Mouse (Mus musculus) megakaryocyte-erythroid progenitor cell, adult 5-6 weeks (primary cell): ENCODE data around the gene Alg9. TPM values are rescaled to one million over a fixed set of nuclear protein-coding genes. Genes with fewer than 3 reads are reported as not detected.

Source experiments
- ATAC-seq: replicated peaks from 2 replicates; pipeline ENCODE4 v1.8.0; 2016; ENCODE audit warnings: mild to moderate bottlenecking, inconsistent platforms; ENCODE audit not compliant: severe bottlenecking, poor library complexity, low FRiP score, low TSS enrichment
- total RNA-seq, 2 experiments: library from RNA; stranded (forward) in 1 of 2; stranded (reverse) in 1 of 2; fragments of 200-1000, 215-1000 nt in 1 of 2; fragments of >200 nt in 1 of 2; fragmentation: Nextera tagmentation in 1 of 2; gene quantifications; 2 replicates each; pipeline ENCODE4 v1.2.3; 2014 to 2017

Alg9 gene
- total RNA-seq (2014; fragmentation: Nextera tagmentation), result 25.0 and 36.0 TPM in 2 replicates
- total RNA-seq (2017), result 19.5 and 24.5 TPM in 2 replicates

- peak; percentile 60 for ATAC-seq
These were observed at the start of gene Alg9, which contains the start of gene 1110032A03Rik for GRCm38 (mm10) chr9:50774991-50775612. TSS of gene Alg9 (plus strand) at chr9:50775019. TSS of gene 1110032A03Rik (minus strand) at chr9:50775520.

GRCm38 (mm10) chr9:50725921-50726590 is 48.8 kb upstream of the Alg9 start:
- ATAC-seq, result no peak

DNA sequence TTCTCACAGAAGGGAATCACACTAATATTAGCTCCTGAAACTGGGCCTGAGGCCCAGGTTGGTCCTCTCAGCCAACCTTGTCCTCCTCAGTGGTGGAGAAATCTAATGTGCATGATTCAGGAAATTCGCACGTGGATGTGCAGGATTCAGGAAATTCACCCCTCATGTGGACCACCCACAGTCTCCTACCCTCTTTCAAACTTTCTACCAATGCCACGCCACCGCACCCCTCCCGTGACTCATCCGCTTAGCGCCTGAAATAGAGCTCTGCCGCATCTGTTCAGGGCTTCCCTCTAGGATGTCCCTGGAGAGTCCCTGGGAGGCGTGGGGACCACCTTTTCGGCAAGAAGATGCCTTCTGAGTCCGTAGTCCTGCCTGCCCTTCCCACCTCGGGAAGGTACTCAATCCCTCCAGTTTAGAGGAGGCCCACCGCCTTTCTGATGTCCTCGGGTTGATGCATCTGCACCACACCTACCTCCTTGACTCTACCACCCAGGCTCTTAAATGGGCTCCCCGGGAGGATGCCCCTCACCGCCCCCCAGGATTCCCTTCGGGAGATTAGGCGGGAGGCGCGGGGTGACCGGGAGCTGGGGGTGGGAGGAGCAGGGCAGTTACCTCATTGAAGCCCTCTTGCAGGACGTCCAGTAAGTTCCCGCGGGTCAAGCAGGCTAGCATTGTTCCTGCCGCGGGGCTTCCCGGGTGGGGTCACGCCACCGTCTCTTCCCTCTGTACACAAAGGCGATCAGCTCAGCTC is 47.5 kb upstream of the Alg9 start:
- no peak for ATAC-seq

DNA sequence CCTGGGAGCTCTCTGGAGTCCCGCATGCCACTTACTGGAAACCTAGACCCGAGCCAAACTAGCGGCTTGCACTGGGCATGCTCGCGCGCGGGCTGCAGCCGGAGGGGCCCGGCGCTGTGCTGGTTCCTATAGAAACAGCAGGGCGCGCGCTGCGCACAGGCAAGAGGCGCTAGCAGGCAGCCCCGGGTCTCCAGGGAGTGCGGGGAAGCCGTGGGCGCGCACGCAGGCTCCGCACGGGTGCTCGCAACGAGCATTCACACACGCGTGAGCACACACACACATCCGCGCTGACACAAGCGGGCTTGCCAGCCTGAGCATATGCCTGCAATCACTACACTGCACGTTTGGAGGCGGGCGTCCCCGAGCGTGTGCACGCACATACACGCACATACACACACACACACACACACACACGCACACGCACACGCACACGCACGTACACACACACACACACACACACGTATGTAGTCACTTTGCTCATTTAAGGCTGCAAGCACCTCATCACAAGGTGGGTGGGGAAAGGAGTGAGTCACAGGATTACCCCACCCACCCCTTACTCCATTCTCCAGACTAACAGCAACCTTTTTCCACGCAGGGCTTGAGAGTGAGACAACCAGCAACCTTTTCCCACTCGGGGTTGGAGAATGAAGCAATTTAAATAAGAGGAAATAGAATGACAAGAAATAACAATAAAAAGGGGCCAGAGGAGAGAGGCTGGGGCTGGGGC is 46.7 kb upstream of the Alg9 start:
- no peak; the same call in 1 of the 2 replicates for ATAC-seq

DNA sequence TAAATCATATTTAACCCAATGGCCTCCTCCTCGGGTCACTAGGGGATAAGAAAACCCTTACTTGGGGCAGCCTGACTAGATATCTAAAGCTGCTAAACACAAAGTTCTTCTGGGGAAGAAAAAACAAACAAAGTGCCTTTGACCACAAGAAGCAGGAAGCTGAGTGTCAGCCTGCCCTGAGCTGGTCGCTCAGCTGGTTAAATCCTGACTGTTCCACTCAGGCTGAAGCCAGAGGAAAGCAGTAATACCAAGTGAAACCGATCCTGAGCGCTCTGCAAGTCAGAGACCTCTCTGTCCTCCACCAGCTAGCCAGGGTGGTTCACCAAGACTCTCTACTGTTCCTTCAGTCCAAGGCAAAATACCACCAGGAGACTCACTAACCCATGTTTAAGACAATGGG is 45.2 kb upstream of the Alg9 start:
- no peak for ATAC-seq

DNA sequence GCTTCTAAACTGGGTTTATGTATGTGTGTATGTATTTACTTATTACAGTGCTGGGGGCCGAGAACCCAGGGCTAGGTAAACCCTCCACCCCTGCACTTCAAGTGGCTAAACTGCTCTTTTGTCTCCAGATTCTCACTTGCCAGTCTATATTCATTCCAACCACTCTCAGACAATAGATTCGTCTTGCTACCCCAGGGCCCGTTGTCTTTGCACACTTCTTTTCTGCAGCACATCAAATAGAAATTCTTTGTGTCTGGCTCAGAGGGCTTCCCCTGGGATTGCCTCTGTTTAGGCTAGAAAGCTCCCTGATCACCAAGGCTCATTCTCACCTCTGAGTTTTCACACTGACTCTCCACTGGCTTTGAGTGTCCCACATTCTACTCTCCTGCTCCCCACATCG is 42.3 kb upstream of the Alg9 start:
- ATAC-seq, result no peak

GRCm38 (mm10) chr9:50734989-50735388 is 39.8 kb upstream of the Alg9 start:
- no peak for ATAC-seq

DNA sequence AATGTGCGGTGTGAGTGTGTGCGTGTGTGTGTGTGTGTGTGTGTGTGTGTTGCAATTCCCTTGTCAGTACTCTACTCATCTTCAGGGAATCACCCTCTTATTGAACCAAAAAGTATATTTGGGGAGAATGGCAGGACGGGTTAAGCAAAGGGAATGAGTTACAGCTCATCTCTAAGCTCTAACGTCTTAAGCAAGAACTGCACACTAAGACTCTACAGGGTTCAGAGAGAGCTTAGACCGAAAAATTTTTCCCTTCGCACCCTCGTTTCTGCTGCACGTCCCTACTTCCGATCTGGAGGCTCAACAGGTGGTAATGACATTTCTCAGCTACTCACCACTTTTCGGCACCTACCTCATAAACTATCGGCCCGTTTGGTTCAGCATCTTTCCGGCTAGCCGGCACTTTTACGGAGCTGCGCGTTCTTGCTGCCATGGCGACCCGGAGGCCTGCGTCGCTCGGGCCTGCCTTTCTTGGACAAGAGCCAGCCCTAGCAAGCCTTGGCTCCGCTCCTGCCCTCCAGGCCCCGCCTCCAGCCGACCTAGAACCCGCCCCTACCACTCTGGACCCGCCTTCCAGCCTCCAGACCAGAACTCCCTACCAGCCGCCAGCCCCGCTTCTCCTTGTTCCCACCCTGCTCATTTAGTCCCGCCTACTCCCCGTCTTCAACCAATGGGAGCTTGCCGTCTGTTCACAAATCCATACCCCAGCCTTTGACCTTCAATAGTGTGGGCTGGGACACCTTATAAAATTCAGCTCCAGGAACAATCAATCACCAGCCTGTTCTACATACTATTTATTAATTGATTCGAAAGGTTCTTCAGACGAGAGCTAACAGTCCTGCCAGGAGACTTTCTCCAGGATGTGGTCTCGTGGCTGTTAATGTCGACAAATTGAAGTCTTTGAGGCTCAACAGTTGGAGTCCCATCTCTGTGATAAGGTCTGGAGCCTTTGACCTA is 35.6 kb upstream of the Alg9 start, which contains the start of gene Dixdc1:
Gene Dixdc1, minus strand, starts transcription at position 604 of the 957 bp plus-strand sequence.
- peak; percentile 99 for ATAC-seq

DNA sequence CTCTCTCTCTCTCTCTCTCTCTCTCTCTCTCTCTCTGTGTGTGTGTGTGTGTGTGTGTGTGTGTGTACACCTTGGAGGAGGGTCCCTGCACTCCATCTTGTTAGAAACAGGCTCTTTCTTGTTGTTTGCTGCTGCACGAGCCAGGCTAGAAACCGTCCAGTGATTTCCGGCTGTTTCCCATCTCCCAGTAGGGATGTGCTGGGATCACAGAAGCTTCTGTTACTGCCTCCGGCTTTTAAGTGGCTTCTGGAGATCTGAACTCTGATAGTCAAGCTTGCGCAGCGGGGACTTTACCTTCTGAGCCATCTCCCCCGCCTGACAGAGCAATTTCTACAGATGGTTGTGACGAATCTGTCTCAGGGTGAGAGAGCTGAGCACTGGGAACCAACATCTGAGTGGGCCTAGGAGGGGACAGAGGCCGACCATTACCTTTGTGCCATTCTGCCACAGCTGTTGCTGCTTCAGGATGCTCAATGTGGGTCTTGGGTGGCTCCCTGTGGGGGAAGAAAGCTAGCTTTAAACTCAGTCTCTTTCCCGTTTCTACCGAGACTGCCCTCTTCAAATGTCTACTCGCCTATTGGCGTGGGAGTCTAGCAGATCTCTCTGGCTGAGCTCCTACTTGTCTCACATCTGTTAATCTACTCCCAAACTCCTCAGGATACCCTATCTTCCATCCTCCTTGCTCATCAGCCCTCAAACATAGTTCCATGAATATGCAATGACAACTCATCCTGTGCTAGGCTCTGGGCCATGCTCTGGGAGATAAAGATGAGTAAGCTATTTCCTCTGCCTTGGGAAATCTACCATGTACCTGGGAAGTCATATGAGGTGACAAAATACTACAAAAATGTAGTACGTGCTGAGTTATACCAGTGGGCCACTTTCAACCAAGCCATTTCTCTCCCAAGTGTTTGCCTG is 33.7 kb upstream of the Alg9 start:
- no peak for ATAC-seq

DNA sequence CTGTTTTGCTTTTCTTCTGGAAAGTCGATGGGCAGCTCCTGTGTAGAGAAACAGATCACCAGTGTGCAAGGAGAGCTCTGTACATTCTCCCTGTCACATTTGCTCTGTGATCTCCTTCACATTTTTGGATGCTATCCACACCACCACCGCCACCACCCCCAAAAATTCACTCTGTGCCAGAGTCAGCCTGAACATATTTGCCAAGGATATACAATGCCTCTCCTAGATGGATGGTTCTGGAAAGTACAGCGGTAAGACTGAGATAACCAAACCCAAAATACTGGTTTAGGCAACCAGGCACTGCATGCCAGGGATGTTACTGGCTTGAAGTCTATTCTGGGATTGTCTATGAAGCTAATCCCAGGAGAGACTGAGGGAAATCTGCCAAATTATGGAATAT is 32.6 kb upstream of the Alg9 start:
- ATAC-seq, result no peak

DNA sequence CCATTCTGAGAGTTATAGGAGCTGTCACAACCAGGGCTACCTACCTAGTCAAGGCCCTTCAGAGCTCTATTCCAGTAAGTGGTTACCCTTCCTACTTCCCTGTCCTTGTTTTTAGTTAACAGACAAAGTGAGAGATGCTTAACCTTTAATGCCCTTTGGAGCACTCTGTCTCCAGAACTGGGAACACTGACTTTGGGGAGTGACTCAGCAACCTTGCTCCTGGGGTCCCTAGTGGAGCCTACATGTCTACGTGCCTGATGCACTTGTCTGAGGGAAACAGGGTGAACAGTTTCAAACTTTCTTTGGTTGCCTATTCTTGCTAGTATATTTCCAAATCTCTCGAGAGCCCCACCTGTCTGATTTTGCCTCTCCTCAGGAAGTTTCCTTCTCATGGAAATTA is 32.1 kb upstream of the Alg9 start:
- no peak for ATAC-seq

DNA sequence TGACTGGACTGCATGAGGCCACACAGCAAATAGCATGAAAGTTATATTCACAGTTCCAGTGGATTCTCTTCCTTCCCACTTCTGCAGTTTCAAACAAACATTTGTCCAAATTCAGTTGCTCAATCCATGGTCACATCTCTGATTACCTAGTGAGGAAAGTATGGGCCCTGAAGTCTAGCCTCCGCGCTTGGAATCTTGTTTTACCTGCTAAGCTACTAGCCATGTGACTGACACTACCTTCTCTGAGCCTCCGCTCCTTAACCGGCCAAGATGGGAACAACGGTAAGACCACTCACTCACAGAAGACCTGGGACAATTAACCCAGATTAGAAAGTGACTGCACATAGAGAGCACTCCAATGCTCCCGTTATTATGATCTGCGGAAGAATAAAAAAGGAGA is 29.0 kb upstream of the Alg9 start:
- no peak for ATAC-seq

DNA sequence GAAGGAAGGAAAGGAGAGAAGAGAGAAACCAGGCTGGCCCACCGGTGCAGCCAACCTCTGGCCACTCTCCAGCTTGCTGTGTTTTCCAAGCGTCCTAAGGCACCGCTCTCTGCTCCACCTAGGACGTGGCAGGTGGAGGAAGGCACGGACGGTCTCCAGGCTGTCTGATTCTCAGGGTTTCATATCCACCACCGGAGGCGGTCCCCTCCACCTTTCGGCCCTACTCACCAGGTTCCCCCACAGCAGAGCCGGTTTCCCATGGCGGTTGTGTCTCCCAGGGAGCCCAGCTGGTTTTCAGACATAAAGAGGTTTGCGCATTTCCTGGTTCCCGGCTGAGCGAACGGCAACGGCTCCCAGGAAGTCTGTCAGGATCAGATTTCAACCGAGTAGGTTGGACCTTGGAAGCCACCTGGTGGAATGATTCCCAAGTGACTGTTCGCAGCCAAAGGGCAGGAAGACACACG is 28.6 kb upstream of the Alg9 start, which contains the start of gene 2310030G06Rik:
Gene 2310030G06Rik, minus strand, starts transcription at position 323 of the 464 bp plus-strand sequence.
- ATAC-seq, result no peak

DNA sequence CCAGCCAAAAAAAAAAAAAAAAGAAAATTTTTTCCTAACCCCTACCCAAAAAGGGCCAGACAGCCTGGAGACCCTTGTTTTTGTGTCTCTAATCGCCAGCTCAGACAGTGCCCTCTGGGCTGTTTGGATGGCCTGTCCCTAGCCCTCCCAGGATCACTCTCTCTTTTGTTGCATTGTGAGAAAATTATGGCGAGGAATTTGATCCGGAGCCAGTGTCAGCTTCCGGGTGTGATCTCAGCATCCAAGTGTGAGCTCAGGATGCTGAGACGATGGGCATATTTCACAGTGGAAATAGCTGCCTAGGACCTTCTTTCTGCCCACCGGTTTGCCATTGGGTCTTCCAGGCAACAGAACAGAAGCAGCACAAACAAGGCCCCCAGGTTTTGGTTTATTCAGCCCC is 24.1 kb upstream of the Alg9 start:
- ATAC-seq, result no peak

DNA sequence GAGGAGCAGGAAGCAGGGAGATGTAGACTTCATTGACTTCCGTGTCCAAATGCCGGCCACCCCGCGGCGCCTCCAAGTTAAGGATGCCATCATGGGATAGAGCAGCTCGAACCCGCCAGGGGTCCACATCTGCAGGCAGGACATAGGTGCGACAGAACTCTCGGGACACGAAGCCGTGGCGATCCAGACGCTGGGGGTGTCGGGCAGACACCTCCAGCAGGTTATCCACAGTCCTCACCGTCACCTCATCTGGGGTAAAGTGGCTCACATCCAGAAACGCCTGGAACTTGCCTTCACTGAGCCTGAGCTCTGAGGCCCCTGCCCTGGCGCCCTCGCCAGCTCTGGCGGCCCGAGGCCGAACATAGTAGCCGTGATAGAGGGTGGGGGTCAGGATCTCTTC is 23.5 kb upstream of the Alg9 start, which contains the start of gene Cryab:
Gene Cryab, plus strand, starts transcription at position 3 of the 400 bp plus-strand sequence.
- ATAC-seq, result no peak

- no peak for ATAC-seq
These were observed 22.7 kb upstream of the Alg9 start, which contains the start of gene Hspb2 for GRCm38 (mm10) chr9:50752054-50752602. TSS of gene Hspb2 (minus strand) at chr9:50752354.
